Mouse (Mus musculus) C3H10T1/2 (cell line): Measurements from ENCODE around the gene Ccni. TPM values are rescaled to one million over a fixed set of nuclear protein-coding genes. Genes with fewer than 3 reads are reported as not detected.

ENCODE experiments used
- polyA plus RNA-seq, 2 experiments: library from polyadenylated mRNA; unstranded; fragments of >200 nt; fragmentation: generic; extraction: Trizol; gene quantifications; one replicate each; pipeline ENCODE4 v1.2.1; 2012; ENCODE audit warnings: missing spikeins in 2 of 2

The Ccni gene
- 100 to 1,000 TPM in 1 of 2 experiments, 10 to 100 TPM in 1; 25.7 to 145 TPM for polyA plus RNA-seq

DNA sequence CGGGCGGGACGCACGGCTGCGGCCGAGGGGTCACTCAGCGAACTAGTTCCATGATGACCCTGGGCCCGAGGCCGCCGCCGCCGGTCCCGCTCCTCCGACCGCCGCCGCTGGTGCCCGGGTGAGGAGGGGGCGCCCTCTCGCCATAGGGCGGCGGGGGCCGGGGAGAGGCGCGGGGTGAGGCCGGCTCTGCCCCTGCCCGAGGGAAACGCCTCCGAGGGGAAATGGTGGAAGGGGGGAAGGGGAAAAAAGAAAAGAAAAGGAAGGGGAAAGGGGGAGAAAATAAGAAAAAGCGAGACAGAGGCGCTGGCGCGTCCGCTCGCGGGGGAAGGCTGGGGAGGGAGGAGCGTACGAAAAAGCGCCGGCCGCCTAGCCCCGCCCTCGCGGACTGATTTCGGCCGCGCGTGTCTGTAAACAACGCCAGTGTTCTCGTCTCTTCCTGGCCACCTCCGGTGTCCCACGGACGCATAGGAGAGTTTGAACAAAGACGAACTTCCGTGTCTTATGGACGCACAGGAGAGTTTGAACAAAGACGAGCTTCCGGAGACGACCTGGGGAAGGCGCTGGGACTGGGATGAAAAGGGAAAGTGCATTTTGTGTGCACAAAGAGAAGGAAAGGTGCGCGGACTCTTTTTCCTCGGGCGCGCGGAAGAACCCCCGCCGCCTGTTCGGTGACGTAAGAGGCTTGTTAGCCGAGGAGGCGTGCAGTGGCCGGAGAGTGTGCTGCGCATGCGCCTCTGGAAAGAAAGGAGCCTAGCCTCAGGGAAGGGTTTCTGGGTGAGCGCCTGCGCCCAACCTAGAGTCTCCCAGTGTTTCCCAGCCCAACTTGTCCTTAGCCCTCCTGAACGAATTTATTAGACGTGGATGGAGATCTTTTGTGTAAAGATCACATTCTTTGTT, at the start of gene Ccni, which contains the start of gene 2010109A12Rik:
Gene Ccni (minus strand): TSS at position 387 of the 897 bp plus-strand sequence.
Gene 2010109A12Rik (plus strand): TSS at position 410 of the 897 bp plus-strand sequence.

Other genes starting within 250 kb of the Ccni start
- gene Sowahb, start 161.5 kb downstream of the Ccni start, polyA plus RNA-seq = not detected
- gene Sept11, start 113.1 kb downstream of the Ccni start, polyA plus RNA-seq = 10 to 100 TPM in 1 of 2 experiments, 1 to 10 TPM in 1; 9.8 to 91.7 TPM
- under 1 TPM; 0.05 to 0.21 TPM for gene 2010109A12Rik, start within 50 bp of the Ccni start, polyA plus RNA-seq
- 10 to 100 TPM in 1 of 2 experiments, under 1 TPM in 1; 0.81 to 29.0 TPM for gene Ccng2, start 60.8 kb upstream of the Ccni start, polyA plus RNA-seq